Mouse (Mus musculus): ENCODE results near the gene Srpk3. TPM values are rescaled to one million over a fixed set of nuclear protein-coding genes. Genes with fewer than 3 reads are reported as not detected.

Gene Srpk3
- polyA plus RNA-seq, 1 experiment from 2014 or later: 76.5 TPM

GRCm38 (mm10) chrX:73805814-73806213 is 31.6 kb downstream of the Srpk3 start:
- 63% methylated on average over 1 of the region's 1 CpGs for WGBS
- ATAC-seq (ENCODE audit: insufficient number of reproducible peaks, insufficient read depth, low FRiP score, low read depth): no peak

GRCm38 (mm10) chrX:73815072-73815471 is 40.9 kb downstream of the Srpk3 start:
- WGBS: 14% methylated on average over 12 of the region's 14 CpGs
- H3K27ac ChIP-seq (replicated peaks in 1 of 2; ENCODE audit: control insufficient read depth in 1 of 2, insufficient read depth in 1 of 2, low read depth in 2 of 2, low read length in 2 of 2): no peak overlapping the region
- no peaks in the 10 kb centered on the region for H3K36me3 ChIP-seq (ENCODE audit: control insufficient read depth, insufficient read depth, low read length)
- H3K4me2 ChIP-seq (ENCODE audit: low read length): peak overlapping the region; percentile 54
- H3K9me3 ChIP-seq (ENCODE audit: control insufficient read depth, low read length): no peaks in the 10 kb centered on the region
- peak overlapping the region; percentile 20 to 21; a peak in 3 of 4 replicates for H3K4me3 ChIP-seq (ENCODE audit: control insufficient read depth in 1 of 2, insufficient read depth in 1 of 2, low read depth in 1 of 2, low read length in 2 of 2)
- no peaks in the 10 kb centered on the region; a peak in 1 of 4 replicates for H3K4me1 ChIP-seq (ENCODE audit: control insufficient read depth in 2 of 2, insufficient read depth in 2 of 2, low read length in 2 of 2)
- H3K9ac ChIP-seq (ENCODE audit: low read length): peak overlapping the region; percentile 58
- H3K27me3 ChIP-seq (ENCODE audit: control insufficient read depth, insufficient read depth, low read length): no peaks in the 10 kb centered on the region
- ATAC-seq (ENCODE audit: insufficient number of reproducible peaks, insufficient read depth, low FRiP score, low read depth): no peak

More at GRCm38 (mm10) chrX:73805814-73806213, 31.6 kb downstream of the Srpk3 start:
- Histone ChIP-seq H3K9me3 (ENCODE audit: control insufficient read depth, low read length) (no peaks in the 10 kb centered on the region), H3K4me2 (ENCODE audit: low read length) (no peak overlapping the region), H3K4me3 (ENCODE audit: control insufficient read depth in 1 of 2, insufficient read depth in 1 of 2, low read depth in 1 of 2, low read length in 2 of 2) (no peak overlapping the region), H3K27ac (replicated peaks in 1 of 2; ENCODE audit: control insufficient read depth in 1 of 2, insufficient read depth in 1 of 2, low read depth in 2 of 2, low read length in 2 of 2) (no peak overlapping the region), H3K9ac (ENCODE audit: low read length) (no peak overlapping the region), H3K36me3 (ENCODE audit: control insufficient read depth, insufficient read depth, low read length) (no peaks in the 10 kb centered on the region), H3K4me1 (ENCODE audit: control insufficient read depth in 2 of 2, insufficient read depth in 2 of 2, low read length in 2 of 2) (no peaks in the 10 kb centered on the region), H3K27me3 (ENCODE audit: control insufficient read depth, insufficient read depth, low read length) (no peaks in the 10 kb centered on the region)

GRCm38 (mm10) chrX:73816596-73817314 is 42.5 kb downstream of the Srpk3 start:
- H3K9ac ChIP-seq (ENCODE audit: low read length): no peak overlapping the region
- no peaks in the 10 kb centered on the region for H3K9me3 ChIP-seq (ENCODE audit: control insufficient read depth, low read length)
- no peak for ATAC-seq (ENCODE audit: insufficient number of reproducible peaks, insufficient read depth, low FRiP score, low read depth)
- no peak overlapping the region for H3K4me3 ChIP-seq (ENCODE audit: control insufficient read depth in 1 of 2, insufficient read depth in 1 of 2, low read depth in 1 of 2, low read length in 2 of 2)
- no peaks in the 10 kb centered on the region for H3K27me3 ChIP-seq (ENCODE audit: control insufficient read depth, insufficient read depth, low read length)
- no peaks in the 10 kb centered on the region; a peak in 1 of 4 replicates for H3K4me1 ChIP-seq (ENCODE audit: control insufficient read depth in 2 of 2, insufficient read depth in 2 of 2, low read length in 2 of 2)
- H3K36me3 ChIP-seq (ENCODE audit: control insufficient read depth, insufficient read depth, low read length): no peaks in the 10 kb centered on the region
- no peak overlapping the region for H3K27ac ChIP-seq (replicated peaks in 1 of 2; ENCODE audit: control insufficient read depth in 1 of 2, insufficient read depth in 1 of 2, low read depth in 2 of 2, low read length in 2 of 2)
- no peak overlapping the region for H3K4me2 ChIP-seq (ENCODE audit: low read length)
- WGBS: 43% methylated on average over 3 of the region's 3 CpGs

GRCm38 (mm10) chrX:73823747-73824146 is 49.5 kb downstream of the Srpk3 start:
- Histone ChIP-seq H3K4me1 (ENCODE audit: control insufficient read depth in 2 of 2, insufficient read depth in 2 of 2, low read length in 2 of 2) (peaks cover 0 to 2% of the 10 kb centered on the region in 2 experiments; a peak in 1 of 4 replicates), H3K4me2 (ENCODE audit: low read length) (peak overlapping the region; percentile 83), H3K9ac (ENCODE audit: low read length) (no peak overlapping the region), H3K9me3 (ENCODE audit: control insufficient read depth, low read length) (no peaks in the 10 kb centered on the region), H3K27ac (replicated peaks in 1 of 2; ENCODE audit: control insufficient read depth in 1 of 2, insufficient read depth in 1 of 2, low read depth in 2 of 2, low read length in 2 of 2) (no peak overlapping the region), H3K27me3 (ENCODE audit: control insufficient read depth, insufficient read depth, low read length) (peaks cover 21% of the 10 kb centered on the region), H3K36me3 (ENCODE audit: control insufficient read depth, insufficient read depth, low read length) (no peaks in the 10 kb centered on the region), H3K4me3 (ENCODE audit: control insufficient read depth in 1 of 2, insufficient read depth in 1 of 2, low read depth in 1 of 2, low read length in 2 of 2) (peak overlapping the region; percentile 59 to 66)
- WGBS: 14% methylated on average over 17 of the region's 17 CpGs
- ATAC-seq (ENCODE audit: insufficient number of reproducible peaks, insufficient read depth, low FRiP score, low read depth): no peak

GRCm38 (mm10) chrX:73824185-73825151 is 50.3 kb downstream of the Srpk3 start, which contains the start of gene Pdzd4:
Gene Pdzd4 (minus strand): TSS chrX:73824969.
- H3K9ac ChIP-seq (ENCODE audit: low read length): peak within 1 kb of the TSS; percentile 67
- H3K36me3 ChIP-seq (ENCODE audit: control insufficient read depth, insufficient read depth, low read length): no peaks in the 10 kb centered on the region
- H3K27me3 ChIP-seq (ENCODE audit: control insufficient read depth, insufficient read depth, low read length): peaks cover 21% of the 10 kb centered on the region
- no peak within 1 kb of the TSS for H3K27ac ChIP-seq (replicated peaks in 1 of 2; ENCODE audit: control insufficient read depth in 1 of 2, insufficient read depth in 1 of 2, low read depth in 2 of 2, low read length in 2 of 2)
- H3K9me3 ChIP-seq (ENCODE audit: control insufficient read depth, low read length): no peaks in the 10 kb centered on the region
- peak; percentile 56; the same call in 1 of the 2 replicates for ATAC-seq (ENCODE audit: insufficient number of reproducible peaks, insufficient read depth, low FRiP score, low read depth)
- WGBS: 13% methylated on average over 51 of the region's 84 CpGs
- H3K4me3 ChIP-seq (ENCODE audit: control insufficient read depth in 1 of 2, insufficient read depth in 1 of 2, low read depth in 1 of 2, low read length in 2 of 2): peak within 1 kb of the TSS; percentile 59 to 66
- peak within 1 kb of the TSS; percentile 83 for H3K4me2 ChIP-seq (ENCODE audit: low read length)
- peaks cover 0 to 2% of the 10 kb centered on the region in 2 experiments; a peak in 1 of 4 replicates for H3K4me1 ChIP-seq (ENCODE audit: control insufficient read depth in 2 of 2, insufficient read depth in 2 of 2, low read length in 2 of 2)

Other genes starting within 250 kb of the Srpk3 start
- 0.70 and 0.80 TPM in 2 replicates for gene Dusp9, start 135.0 kb upstream of the Srpk3 start, polyA plus RNA-seq (2014; fragmentation: Nextera tagmentation; extraction: Ambion mirVana)
- gene Pnck, start 114.3 kb upstream of the Srpk3 start, polyA plus RNA-seq (2014; fragmentation: Nextera tagmentation; extraction: Ambion mirVana): 11.6 and 12.9 TPM in 2 replicates
- gene Slc6a8, start 101.3 kb upstream of the Srpk3 start, polyA plus RNA-seq (2014; fragmentation: Nextera tagmentation; extraction: Ambion mirVana): 11.8 and 11.9 TPM in 2 replicates
- 164 and 174 TPM in 2 replicates for gene Bcap31, start 58.2 kb upstream of the Srpk3 start, polyA plus RNA-seq (2014; fragmentation: Nextera tagmentation; extraction: Ambion mirVana)
- 10.9 and 12.2 TPM in 2 replicates for gene Abcd1, start 57.8 kb upstream of the Srpk3 start, polyA plus RNA-seq (2014; fragmentation: Nextera tagmentation; extraction: Ambion mirVana)
- 0.31 and 0.69 TPM in 2 replicates for gene Plxnb3, start 17.3 kb upstream of the Srpk3 start, polyA plus RNA-seq (2014; fragmentation: Nextera tagmentation; extraction: Ambion mirVana)
- 498 and 508 TPM in 2 replicates for gene Idh3g, start 12.5 kb downstream of the Srpk3 start, polyA plus RNA-seq (2014; fragmentation: Nextera tagmentation; extraction: Ambion mirVana)
- gene Ssr4, start 12.6 kb downstream of the Srpk3 start, polyA plus RNA-seq (2014; fragmentation: Nextera tagmentation; extraction: Ambion mirVana): 186 and 206 TPM in 2 replicates
- 0.40 and 0.42 TPM in 2 replicates for gene Pdzd4, start 50.6 kb downstream of the Srpk3 start, polyA plus RNA-seq (2014; fragmentation: Nextera tagmentation; extraction: Ambion mirVana)
- gene Avpr2, start 117.7 kb downstream of the Srpk3 start, polyA plus RNA-seq (2014; fragmentation: Nextera tagmentation; extraction: Ambion mirVana): not detected in 2 replicates
- 0.39 and 0.54 TPM in 2 replicates for gene L1cam, start 121.7 kb downstream of the Srpk3 start, polyA plus RNA-seq (2014; fragmentation: Nextera tagmentation; extraction: Ambion mirVana)
- 1.1 and 1.5 TPM in 2 replicates for gene Arhgap4, start 147.5 kb downstream of the Srpk3 start, polyA plus RNA-seq (2014; fragmentation: Nextera tagmentation; extraction: Ambion mirVana)
- 84.4 and 84.8 TPM in 2 replicates for gene Naa10, start 147.5 kb downstream of the Srpk3 start, polyA plus RNA-seq (2014; fragmentation: Nextera tagmentation; extraction: Ambion mirVana)
- 55.5 and 63.7 TPM in 2 replicates for gene Renbp, start 156.4 kb downstream of the Srpk3 start, polyA plus RNA-seq (2014; fragmentation: Nextera tagmentation; extraction: Ambion mirVana)
- 35.6 and 36.6 TPM in 2 replicates for gene Hcfc1, start 192.0 kb downstream of the Srpk3 start, polyA plus RNA-seq (2014; fragmentation: Nextera tagmentation; extraction: Ambion mirVana)
- 41.4 and 44.6 TPM in 2 replicates for gene Irak1, start 249.5 kb downstream of the Srpk3 start, polyA plus RNA-seq (2014; fragmentation: Nextera tagmentation; extraction: Ambion mirVana)